In the genomic region with DNA sequence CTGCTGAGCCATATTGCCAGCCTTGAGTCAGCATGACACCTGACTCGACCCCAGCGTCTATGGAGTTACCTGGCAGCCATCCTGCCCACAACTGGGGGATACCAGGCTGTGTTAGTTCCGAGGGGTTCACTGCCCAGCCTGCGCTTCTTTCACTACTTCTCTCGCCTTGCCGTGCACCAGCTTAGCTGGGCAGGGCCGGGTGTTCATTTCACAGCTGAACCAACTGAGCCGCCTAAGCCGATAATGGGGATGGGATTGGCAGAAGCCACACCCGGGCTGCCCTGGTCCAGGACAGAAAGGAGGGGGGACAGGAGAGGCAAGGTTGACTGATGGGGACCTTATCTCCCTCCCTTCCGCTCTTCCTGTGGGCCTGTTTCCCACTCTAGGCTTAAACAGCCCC, we compare ENCODE assay signal across 14 mouse cellular contexts. TPM values are rescaled to one million over a fixed set of nuclear protein-coding genes. Genes with fewer than 3 reads are reported as not detected.
DNase-seq lines count a peak whose midpoint lies in the region; ATAC-seq and TF ChIP-seq lines count a peak whose summit lies in the region.
"Had no signal": no experiment of that assay in that cellular context is flagged by ENCODE, and none has a peak within 500 bp of the region (broad histone marks: within the 10 kb centered on the region; RNA-seq: fewer than 3 reads in every experiment).

No protein-coding gene starts in this region.

- no peak for TF ChIP-seq POLR2A in olfactory bulb, adult 2 months (IDR thresholded peaks at IDR 0.05; ENCODE audit: insufficient read depth, low read depth, low read length)

- peak; percentile 90 for DNase-seq in heart, adult 11 months
- DNase-seq in forebrain, embryonic 10.5 days (ENCODE audit: extremely low spot score, low spot score): no peak
- DNase-seq in hindbrain, postnatal 0 days (ENCODE audit: low spot score): peak; percentile 53
- no peak for DNase-seq in right cerebral cortex, postnatal 25 days
- no peak for DNase-seq in left cerebral cortex, postnatal 14 days (ENCODE audit: low spot score in 2 of 2)
- no peak for DNase-seq in heart, adult 9 months (ENCODE audit: low spot score in 2 of 2)
- DNase-seq: layer of hippocampus, postnatal 36 days; liver, embryonic 13.5 days had no signal

- no peak for TF ChIP-seq CTCF in hindbrain, postnatal 0 days (IDR thresholded peaks at IDR 0.05; ENCODE audit: low read depth)
- TF ChIP-seq CTCF in olfactory bulb, adult 2 months (IDR thresholded peaks at IDR 0.05; ENCODE audit: insufficient read depth, low read depth, low read length): 0 out of 2 replicates have a peak, but pooled peaks have one; percentile 4

- 50% methylated on average over 11 of the region's 11 CpGs for WGBS in heart, embryonic 12.5 days
- WGBS in forebrain, embryonic 10.5 days: 49% methylated on average over 11 of the region's 11 CpGs
- 37% methylated on average over 11 of the region's 11 CpGs for WGBS in hindbrain, postnatal 0 days
- WGBS in olfactory bulb, adult 2 months: 28% methylated on average over 11 of the region's 11 CpGs

- peaks cover 26% of the 10 kb centered on the region for H3K4me1 ChIP-seq in heart, embryonic 12.5 days (replicated peaks)
- H3K4me1 ChIP-seq in forebrain, embryonic 10.5 days: peaks cover 51% of the 10 kb centered on the region
- peaks cover 18% of the 10 kb centered on the region; the same call in 1 of the 2 replicates for H3K4me1 ChIP-seq in hindbrain, postnatal 0 days (ENCODE audit: insufficient read depth, low read length)
- H3K4me1 ChIP-seq in olfactory bulb, adult 2 months (ENCODE audit: control insufficient read depth, insufficient read depth, low read length): peaks cover 25% of the 10 kb centered on the region

- peaks cover 58% of the 10 kb centered on the region for H3K27me3 ChIP-seq in heart, embryonic 12.5 days (replicated peaks)
- peaks cover 58% of the 10 kb centered on the region for H3K27me3 ChIP-seq in forebrain, embryonic 10.5 days (ENCODE audit: poor library complexity, severe bottlenecking)
- H3K27me3 ChIP-seq in hindbrain, postnatal 0 days (ENCODE audit: insufficient read depth, low read length): no peaks in the 10 kb centered on the region

- H3K4me2 ChIP-seq in heart, embryonic 12.5 days: no peak overlapping the region
- H3K4me2 ChIP-seq in hindbrain, postnatal 0 days (ENCODE audit: low read depth, low read length): peak overlapping the region; percentile 72
- H3K4me2 ChIP-seq: stomach, embryonic 15.5 days had no signal

- no peak overlapping the region for H3K27ac ChIP-seq in heart, embryonic 12.5 days (ENCODE audit: poor library complexity, severe bottlenecking)
- H3K27ac ChIP-seq in forebrain, embryonic 10.5 days: peak overlapping the region; percentile 87
- H3K27ac ChIP-seq in hindbrain, postnatal 0 days: peak overlapping the region; percentile 96
- H3K27ac ChIP-seq in olfactory bulb, adult 2 months (ENCODE audit: insufficient read depth, low read depth, low read length): no peak overlapping the region
- H3K27ac ChIP-seq: liver, embryonic 13.5 days; stomach, embryonic 15.5 days had no signal

- no peak for ATAC-seq in heart, embryonic 12.5 days (ENCODE audit: insufficient number of reproducible peaks, low FRiP score)
- ATAC-seq in hindbrain, postnatal 0 days: 0 out of 2 replicates have a peak, but pooled peaks have one; percentile 3

- no peaks in the 10 kb centered on the region for H3K36me3 ChIP-seq in heart, embryonic 12.5 days
- H3K36me3 ChIP-seq in forebrain, embryonic 10.5 days (replicated peaks): no peaks in the 10 kb centered on the region; the same call in 1 of the 2 replicates
- no peaks in the 10 kb centered on the region for H3K36me3 ChIP-seq in hindbrain, postnatal 0 days (ENCODE audit: insufficient read depth, low read length)
- H3K36me3 ChIP-seq: liver, embryonic 13.5 days; stomach, embryonic 15.5 days had no signal

- no peaks in the 10 kb centered on the region for H3K9me3 ChIP-seq in heart, embryonic 12.5 days (replicated peaks)
- no peaks in the 10 kb centered on the region for H3K9me3 ChIP-seq in forebrain, embryonic 10.5 days
- H3K9me3 ChIP-seq in hindbrain, postnatal 0 days (ENCODE audit: low read length): no peaks in the 10 kb centered on the region
- H3K9me3 ChIP-seq: liver, embryonic 13.5 days; stomach, embryonic 15.5 days had no signal

- H3K4me3 ChIP-seq in heart, embryonic 12.5 days: no peak overlapping the region
- peak overlapping the region; percentile 74 for H3K4me3 ChIP-seq in forebrain, embryonic 10.5 days
- peak overlapping the region; percentile 92 for H3K4me3 ChIP-seq in hindbrain, postnatal 0 days (ENCODE audit: low read length)
- peak overlapping the region; percentile 98 for H3K4me3 ChIP-seq in olfactory bulb, adult 2 months (ENCODE audit: insufficient read depth, low read depth, low read length)
- H3K4me3 ChIP-seq: erythroblast, embryonic 14.5 days; liver, embryonic 13.5 days; stomach, embryonic 15.5 days had no signal

- no peak overlapping the region for H3K9ac ChIP-seq in heart, embryonic 12.5 days
- H3K9ac ChIP-seq in hindbrain, postnatal 0 days (replicated peaks; ENCODE audit: low read length): peak overlapping the region; percentile 86
- H3K9ac ChIP-seq: liver, embryonic 13.5 days; stomach, embryonic 15.5 days had no signal

- intact Hi-C loops in left cerebral cortex, postnatal 14 days (cut with DNase I): no loop called here

RNA-seq across cellular contexts. Expression of gene Elavl3, which starts 2.5 kb away (rescaled TPM):
- polyA plus RNA-seq in heart, embryonic 12.5 days (2016; fragmentation: Nextera tagmentation; extraction: Ambion mirVana): 0.13 and 0.40 TPM in 2 replicates
- polyA plus RNA-seq in forebrain, embryonic 10.5 days (2016; fragmentation: Nextera tagmentation; extraction: Ambion mirVana): 11.2 and 14.8 TPM in 2 replicates
- total RNA-seq in hindbrain, postnatal 0 days (2014; rRNA removed): 192 and 204 TPM in 2 replicates
- polyA plus RNA-seq in hindbrain, postnatal 0 days (2015; fragmentation: Nextera tagmentation; extraction: Ambion mirVana): 69.9 and 71.7 TPM in 2 replicates
- polyA plus RNA-seq in olfactory bulb, adult 2 months (2012; ENCODE audit: insufficient read depth, insufficient read length, low replicate concordance, missing spikeins): not detected in 2 replicates
- total RNA-seq in left cerebral cortex, postnatal 14 days (2021): 100 to 1,000 TPM; 155 to 168 TPM
- total RNA-seq: hematopoietic stem cell, adult 5-6 weeks; megakaryocyte, adult 5-6 weeks had no signal

RNA-seq across cellular contexts. Expression of gene Gm49318, which starts 21.7 kb away (rescaled TPM):
- not detected in 2 replicates for polyA plus RNA-seq in heart, embryonic 12.5 days (2016; fragmentation: Nextera tagmentation; extraction: Ambion mirVana)
- not detected in 2 replicates for polyA plus RNA-seq in forebrain, embryonic 10.5 days (2016; fragmentation: Nextera tagmentation; extraction: Ambion mirVana)
- total RNA-seq in hindbrain, postnatal 0 days (2014; rRNA removed): not detected in 2 replicates
- not detected in 2 replicates for polyA plus RNA-seq in hindbrain, postnatal 0 days (2015; fragmentation: Nextera tagmentation; extraction: Ambion mirVana)
- not detected in 2 replicates for polyA plus RNA-seq in olfactory bulb, adult 2 months (2012; ENCODE audit: insufficient read depth, insufficient read length, low replicate concordance, missing spikeins)
- total RNA-seq in left cerebral cortex, postnatal 14 days (2021): 1 to 10 TPM; 1.4 to 3.7 TPM
- total RNA-seq: hematopoietic stem cell, adult 5-6 weeks; megakaryocyte, adult 5-6 weeks had no signal
- polyA plus RNA-seq: erythroblast, embryonic 14.5 days; liver, embryonic 13.5 days; stomach, embryonic 15.5 days had no signal

RNA-seq across cellular contexts. Expression of gene Zfp653, which starts 21.9 kb away (rescaled TPM):
- polyA plus RNA-seq in heart, embryonic 12.5 days (2016; fragmentation: Nextera tagmentation; extraction: Ambion mirVana): 9.8 and 10.0 TPM in 2 replicates
- polyA plus RNA-seq in forebrain, embryonic 10.5 days (2016; fragmentation: Nextera tagmentation; extraction: Ambion mirVana): 10.0 and 11.3 TPM in 2 replicates
- 28.8 and 30.0 TPM in 2 replicates for total RNA-seq in hindbrain, postnatal 0 days (2014; rRNA removed)
- polyA plus RNA-seq in hindbrain, postnatal 0 days (2015; fragmentation: Nextera tagmentation; extraction: Ambion mirVana): 12.8 and 13.2 TPM in 2 replicates
- not detected in 2 replicates for polyA plus RNA-seq in olfactory bulb, adult 2 months (2012; ENCODE audit: insufficient read depth, insufficient read length, low replicate concordance, missing spikeins)
- 10 to 100 TPM; 19.0 to 21.6 TPM for total RNA-seq in left cerebral cortex, postnatal 14 days (2021)

RNA-seq across cellular contexts. Expression of gene Ecsit, which starts 35.9 kb away (rescaled TPM):
- polyA plus RNA-seq in heart, embryonic 12.5 days (2016; fragmentation: Nextera tagmentation; extraction: Ambion mirVana): 49.3 and 51.4 TPM in 2 replicates
- 42.0 and 43.2 TPM in 2 replicates for polyA plus RNA-seq in forebrain, embryonic 10.5 days (2016; fragmentation: Nextera tagmentation; extraction: Ambion mirVana)
- 59.9 and 68.8 TPM in 2 replicates for total RNA-seq in hindbrain, postnatal 0 days (2014; rRNA removed)
- polyA plus RNA-seq in hindbrain, postnatal 0 days (2015; fragmentation: Nextera tagmentation; extraction: Ambion mirVana): 51.0 and 56.0 TPM in 2 replicates
- not detected in 2 replicates for polyA plus RNA-seq in olfactory bulb, adult 2 months (2012; ENCODE audit: insufficient read depth, insufficient read length, low replicate concordance, missing spikeins)
- total RNA-seq in left cerebral cortex, postnatal 14 days (2021): 10 to 100 TPM; 41.5 to 43.2 TPM

RNA-seq across cellular contexts. Expression of gene Prkcsh, which starts 46.7 kb away (rescaled TPM):
- polyA plus RNA-seq in heart, embryonic 12.5 days (2016; fragmentation: Nextera tagmentation; extraction: Ambion mirVana): 79.5 and 81.4 TPM in 2 replicates
- polyA plus RNA-seq in forebrain, embryonic 10.5 days (2016; fragmentation: Nextera tagmentation; extraction: Ambion mirVana): 109 and 110 TPM in 2 replicates
- total RNA-seq in hindbrain, postnatal 0 days (2014; rRNA removed): 84.9 and 89.7 TPM in 2 replicates
- 67.5 and 69.7 TPM in 2 replicates for polyA plus RNA-seq in hindbrain, postnatal 0 days (2015; fragmentation: Nextera tagmentation; extraction: Ambion mirVana)
- not detected in 2 replicates for polyA plus RNA-seq in olfactory bulb, adult 2 months (2012; ENCODE audit: insufficient read depth, insufficient read length, low replicate concordance, missing spikeins)
- 100 to 1,000 TPM in 1 of 2 experiments, 10 to 100 TPM in 1; 98.9 to 102 TPM for total RNA-seq in left cerebral cortex, postnatal 14 days (2021)

Comparison
In these comparisons a context has a peak if more than half of its experiments do, and no peak if none do; other contexts are left out.
1. DNase-seq: peak in heart, adult 11 months (single experiment) and hindbrain, postnatal 0 days (single experiment); none in forebrain, embryonic 10.5 days (single experiment), right cerebral cortex, postnatal 25 days (single experiment), left cerebral cortex, postnatal 14 days (0 of 2) and heart, adult 9 months (0 of 2).
2. H3K27ac ChIP-seq: peak in forebrain, embryonic 10.5 days (single experiment) and hindbrain, postnatal 0 days (single experiment); none in heart, embryonic 12.5 days (single experiment) and olfactory bulb, adult 2 months (single experiment).